ENCODE assay signal across 8 mouse cellular contexts in genomic region chr5:64380698-64381375, GRCm38 (mm10).
A peak's percentile ranks its signal among the peaks of the same experiment; 100 is the strongest.
DNase-seq lines count a peak whose midpoint lies in the region; ATAC-seq and TF ChIP-seq lines count a peak whose summit lies in the region.

No protein-coding gene starts in this region.

- peak overlapping the region; percentile 79 for H3K27ac ChIP-seq in gastrocnemius, adult 2 months
- H3K27ac ChIP-seq in lung, embryonic 15.5 days = peak overlapping the region; percentile 82
- H3K27ac ChIP-seq in stomach, embryonic 16.5 days (ENCODE audit: low read length) = peak overlapping the region; percentile 40; the same call in 1 of the 2 replicates

- no peaks in the 10 kb centered on the region for H3K9me3 ChIP-seq in lung, embryonic 15.5 days
- no peaks in the 10 kb centered on the region for H3K9me3 ChIP-seq in stomach, embryonic 16.5 days (replicated peaks; ENCODE audit: control insufficient read depth, low read length)

- H3K4me2 ChIP-seq in lung, embryonic 15.5 days = peak overlapping the region; percentile 24; the same call in 1 of the 2 replicates
- H3K4me2 ChIP-seq in stomach, embryonic 16.5 days (ENCODE audit: low read depth, low read length) = peak overlapping the region; percentile 6

- H3K9ac ChIP-seq in lung, embryonic 15.5 days = no peak overlapping the region
- H3K9ac ChIP-seq in stomach, embryonic 16.5 days (ENCODE audit: low read length) = no peak overlapping the region

- H3K36me3 ChIP-seq in lung, embryonic 15.5 days = no peaks in the 10 kb centered on the region
- H3K36me3 ChIP-seq in stomach, embryonic 16.5 days (ENCODE audit: control insufficient read depth, insufficient read depth, low read length) = no peaks in the 10 kb centered on the region

- ATAC-seq in lung, embryonic 15.5 days (ENCODE audit: borderline replicate concordance, extremely low read depth, low FRiP score, low TSS enrichment) = peak; percentile 48; the same call in 1 of the 2 replicates
- ATAC-seq in stomach, embryonic 16.5 days (ENCODE audit: insufficient read depth, low FRiP score) = no peak

- peaks cover 57% of the 10 kb centered on the region for H3K4me1 ChIP-seq in lung, embryonic 15.5 days
- peaks cover 32% of the 10 kb centered on the region for H3K4me1 ChIP-seq in stomach, embryonic 16.5 days (ENCODE audit: control insufficient read depth, insufficient read depth, low read length)

- no peaks in the 10 kb centered on the region for H3K27me3 ChIP-seq in lung, embryonic 15.5 days
- no peaks in the 10 kb centered on the region for H3K27me3 ChIP-seq in stomach, embryonic 16.5 days (ENCODE audit: control insufficient read depth, insufficient read depth, low read length)

- intact Hi-C loops in gastrocnemius, adult 2 months (cut with DNase I) = loop anchor here (5.0 to 10.0 kb wide), 4 partner anchors 89 to 304 kb away; no protein-coding TSS in a partner anchor
- intact Hi-C loops in heart, postnatal 14 days (cut with DNase I) = loop anchor here (10.0 kb wide), 1 partner anchor 304 kb away; no protein-coding TSS in a partner anchor

- peak; percentile 62 for DNase-seq in gastrocnemius, adult 2 months
- DNase-seq in gastrocnemius, adult 18-20 months (ENCODE audit: low spot score) = no peak
- DNase-seq in CD8-positive naive resting alpha-beta T cell, adult 2 months (ENCODE audit: low read depth in 2 of 2, low spot score in 2 of 2) = peak; percentile 19 to 39
- DNase-seq in heart, postnatal 14 days = peak; percentile 55 to 60
- DNase-seq in left cerebral cortex, adult 11 months (ENCODE audit: low spot score) = no peak
- DNase-seq in layer of hippocampus, adult 9-11 months = no peak

- no peak overlapping the region for H3K4me3 ChIP-seq in gastrocnemius, adult 2 months
- H3K4me3 ChIP-seq in lung, embryonic 15.5 days = no peak overlapping the region
- H3K4me3 ChIP-seq in stomach, embryonic 16.5 days (replicated peaks; ENCODE audit: low read length) = no peak overlapping the region

- 45% methylated on average over 11 of the region's 11 CpGs for WGBS in lung, embryonic 15.5 days
- WGBS in stomach, embryonic 16.5 days = 56% methylated on average over 11 of the region's 11 CpGs

- TF ChIP-seq CTCF in gastrocnemius, adult 2 months (IDR thresholded peaks at IDR 0.05) = no peak

Comparison
In these comparisons a context has a peak if more than half of its experiments do, and no peak if none do; other contexts are left out.
1. DNase-seq: peak in gastrocnemius, adult 2 months (single experiment), CD8-positive naive resting alpha-beta T cell, adult 2 months (2 of 2) and heart, postnatal 14 days (2 of 2); none in gastrocnemius, adult 18-20 months (single experiment), left cerebral cortex, adult 11 months (single experiment) and layer of hippocampus, adult 9-11 months (single experiment).
2. Peak in every context shown above with its lines, with median percentiles within 50 percentile points of each other: H3K27ac ChIP-seq.